8 mouse cellular contexts compared by ENCODE assay signal in the genomic region with DNA sequence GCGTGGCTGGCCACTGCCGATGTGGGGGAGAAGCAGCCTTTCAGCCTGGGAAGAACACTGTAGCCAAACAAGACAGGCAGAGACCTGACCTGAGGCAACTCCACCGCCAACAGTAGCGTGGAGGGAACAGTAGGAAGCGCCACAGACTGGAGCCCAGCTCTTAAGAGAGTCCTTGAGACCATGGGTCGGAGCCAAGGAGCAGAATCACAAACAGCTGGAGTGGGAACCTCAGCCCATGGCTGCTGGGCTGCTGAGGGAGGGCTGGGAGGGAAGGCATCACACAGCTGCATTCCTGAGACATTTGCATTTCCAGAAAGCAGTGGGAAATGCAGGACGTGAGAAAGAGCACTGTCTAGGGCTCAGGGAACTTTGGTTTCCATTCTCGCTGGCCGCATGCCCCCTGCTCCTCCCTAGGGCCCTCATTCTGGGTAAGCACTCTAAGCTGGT. TPM values are rescaled to one million over a fixed set of nuclear protein-coding genes. Genes with fewer than 3 reads are reported as not detected.
DNase-seq lines count a peak whose midpoint lies in the region; ATAC-seq and TF ChIP-seq lines count a peak whose summit lies in the region.

No protein-coding gene starts in this region.

- H3K27ac ChIP-seq in ES-E14 (ENCODE audit: insufficient read depth, low read depth, low read length, poor library complexity, severe bottlenecking) = no peak overlapping the region
- 0 out of 2 replicates have a peak overlapping the region, but pooled peaks have one; percentile 43 for H3K27ac ChIP-seq in limb, embryonic 14.5 days (replicated peaks; ENCODE audit: low read depth, low read length)

- no peak overlapping the region for H3K9ac ChIP-seq in ES-E14 (ENCODE audit: insufficient read depth, low read depth, low read length, poor library complexity, severe bottlenecking)
- H3K9ac ChIP-seq in limb, embryonic 14.5 days (ENCODE audit: low read depth, low read length, severe bottlenecking) = no peak overlapping the region

- TF ChIP-seq POLR2A in limb, embryonic 14.5 days (IDR thresholded peaks at IDR 0.05; ENCODE audit: borderline replicate concordance, extremely low read depth, insufficient read depth, insufficient read length) = no peak

- 9% methylated on average over 9 of the region's 9 CpGs for WGBS in limb, embryonic 14.5 days

- H3K36me3 ChIP-seq in ES-E14 (ENCODE audit: control insufficient read depth, insufficient read depth, low read length, poor library complexity, severe bottlenecking) = no peaks in the 10 kb centered on the region
- H3K36me3 ChIP-seq in limb, embryonic 14.5 days (ENCODE audit: control insufficient read depth, insufficient read depth, low read length) = no peaks in the 10 kb centered on the region

- in situ Hi-C loops in ES-E14 (cut with MboI; ENCODE audit: low sequenced_read_pairs in 2 of 2, unreplicated experiment in 2 of 2) = no loop called here

- ATAC-seq in limb, embryonic 14.5 days (ENCODE audit: low FRiP score, low read depth) = peak; percentile 91

- no peaks in the 10 kb centered on the region for H3K27me3 ChIP-seq in limb, embryonic 14.5 days (ENCODE audit: control insufficient read depth, insufficient read depth, low read length)

- H3K9me3 ChIP-seq in ES-E14 (ENCODE audit: control insufficient read depth, insufficient read depth, low read depth, low read length) = no peaks in the 10 kb centered on the region
- H3K9me3 ChIP-seq in limb, embryonic 14.5 days (ENCODE audit: control insufficient read depth, low read length) = no peaks in the 10 kb centered on the region

- no peak overlapping the region for H3K4me3 ChIP-seq in ES-E14 (ENCODE audit: insufficient read depth in 1 of 2, low read depth in 1 of 2, low read length in 2 of 2, poor library complexity in 1 of 2, severe bottlenecking in 1 of 2)
- no peak overlapping the region for H3K4me3 ChIP-seq in limb, embryonic 14.5 days (replicated peaks; ENCODE audit: low read length)

- H3K4me1 ChIP-seq in ES-E14 (ENCODE audit: control insufficient read depth in 2 of 2, insufficient read depth in 2 of 2, low read length in 2 of 2, poor library complexity in 1 of 2) = peaks cover 0 to 2% of the 10 kb centered on the region in 2 experiments; a peak in 1 of 4 replicates
- peaks cover 14% of the 10 kb centered on the region for H3K4me1 ChIP-seq in limb, embryonic 14.5 days (ENCODE audit: control insufficient read depth, insufficient read depth, low read length)

- DNase-seq in ES-E14 (ENCODE audit: low read depth, low spot score) = peak; percentile 7
- peak; percentile 42 for DNase-seq in adrenal gland, postnatal 25 days
- peak; percentile 46 to 60 for DNase-seq in gastrocnemius, postnatal 36 days
- DNase-seq in limb, embryonic 14.5 days (ENCODE audit: low spot score) = peak; percentile 81
- DNase-seq in skeletal muscle tissue, adult 2 months (ENCODE audit: low read depth, low spot score) = peak; percentile 43
- DNase-seq in frontal cortex, adult 2 months (ENCODE audit: extremely low spot score in 1 of 2, low spot score in 1 of 2) = no peak
- DNase-seq in cerebellum, adult 9-11 months = no peak
- DNase-seq in layer of hippocampus, adult 8-10 months (ENCODE audit: low spot score in 2 of 2) = no peak

- intact Hi-C loops in gastrocnemius, postnatal 36 days (cut with DNase I) = no loop called here

- H3K4me2 ChIP-seq in limb, embryonic 14.5 days (replicated peaks; ENCODE audit: low read depth, low read length, severe bottlenecking) = 0 out of 2 replicates have a peak overlapping the region, but pooled peaks have one; percentile 13

TF ChIP-seq in ES-E14, 5 proteins besides CTCF, POLR2A, EP300 and RAD21:
- no peak for TF ChIP-seq HCFC1 (IDR thresholded peaks at IDR 0.05; ENCODE audit: borderline replicate concordance, insufficient read depth, low read length)
- no peak for TF ChIP-seq MAFK (IDR thresholded peaks at IDR 0.05; ENCODE audit: insufficient read depth, low read depth, low read length)
- TF ChIP-seq ZC3H11A (IDR thresholded peaks at IDR 0.05; ENCODE audit: borderline replicate concordance, low read depth, low read length) = no peak
- no peak for TF ChIP-seq CHD2 (IDR thresholded peaks at IDR 0.05; ENCODE audit: low read depth, low read length)
- TF ChIP-seq ZNF384 (IDR thresholded peaks at IDR 0.05; ENCODE audit: low read depth, low read length) = no peak

RNA-seq across cellular contexts. Expression of gene Tmem131l, which starts 8.8 kb away (rescaled TPM):
- 31.5 and 49.3 TPM in 2 replicates for total RNA-seq in ES-E14 (2012; rRNA removed)
- 48.2 and 56.9 TPM in 2 replicates for total RNA-seq in adrenal gland, postnatal 25 days (2021)
- total RNA-seq in gastrocnemius, postnatal 36 days (2021) = 10 to 100 TPM; 13.0 to 18.4 TPM
- polyA plus RNA-seq in limb, embryonic 14.5 days (2012; rRNA removed) = 52.4 and 60.0 TPM in 2 replicates
- 59.8 and 66.0 TPM in 2 replicates for polyA plus RNA-seq in limb, embryonic 14.5 days (2014; fragmentation: Nextera tagmentation; extraction: Ambion mirVana)
- polyA plus RNA-seq in frontal cortex, adult 2 months (2012; rRNA removed) = 25.2 and 25.6 TPM in 2 replicates
- 10 to 100 TPM; 22.9 to 42.8 (median 31.5) TPM for total RNA-seq in layer of hippocampus, adult 8-10 months (2022)

Comparison
In these comparisons a context has a peak if more than half of its experiments do, and no peak if none do; other contexts are left out.
1. DNase-seq: peak in ES-E14 (single experiment), adrenal gland, postnatal 25 days (single experiment), gastrocnemius, postnatal 36 days (2 of 2), limb, embryonic 14.5 days (single experiment) and skeletal muscle tissue, adult 2 months (single experiment); none in frontal cortex, adult 2 months (0 of 2), cerebellum, adult 9-11 months (single experiment) and layer of hippocampus, adult 8-10 months (0 of 2).